Mouse (Mus musculus): ENCODE results near the gene Kif16b. TPM values are rescaled to one million over a fixed set of nuclear protein-coding genes. Genes with fewer than 3 reads are reported as not detected.

Kif16b gene
- polyA plus RNA-seq, 1 experiment from 2014 or later = 10.1 TPM

Other genes with a start within 250 kb of the Kif16b start
- gene Snrpb2, start 161.5 kb upstream of the Kif16b start, polyA plus RNA-seq (2015; fragmentation: Nextera tagmentation; extraction: Ambion mirVana) = 54.3 and 60.3 TPM in 2 replicates
- gene Otor, start 176.9 kb upstream of the Kif16b start, polyA plus RNA-seq (2015; fragmentation: Nextera tagmentation; extraction: Ambion mirVana) = 4.1 and 4.7 TPM in 2 replicates

All from limb, embryonic 15.5 days (tissue).